Mouse (Mus musculus): ENCODE data around the gene H2afz. TPM values are rescaled to one million over a fixed set of nuclear protein-coding genes. Genes with fewer than 3 reads are reported as not detected.
A peak's percentile ranks its signal among the peaks of the same experiment; 100 is the strongest.

Gene H2afz
- polyA plus RNA-seq (2012; rRNA removed), result 329 and 401 TPM in 2 replicates

GRCm38 (mm10) chr3:137864124-137864987 is at the start of gene H2afz:
Gene H2afz, plus strand, starts transcription at chr3:137864487.
- TF ChIP-seq POLR2A (IDR thresholded peaks at IDR 0.05; ENCODE audit: low read depth, low read length), result peak; percentile 91
- TF ChIP-seq CTCF (IDR thresholded peaks at IDR 0.05; ENCODE audit: extremely low read depth, insufficient read length, insufficient replicate concordance, low read depth, low read length), result no peak
- Histone ChIP-seq H3K4me3 (ENCODE audit: low read depth, low read length) (peak within 1 kb of the TSS; percentile 71), H3K27ac (ENCODE audit: insufficient read depth, low read depth, low read length) (peak within 1 kb of the TSS; percentile 82), H3K36me3 (ENCODE audit: control insufficient read depth, insufficient read depth, low read length) (peaks cover 2% of the 10 kb centered on the region; the same call in 1 of the 2 replicates), H3K4me1 (ENCODE audit: control insufficient read depth, insufficient read depth, insufficient read length, low read length) (no peaks in the 10 kb centered on the region; the same call in 1 of the 2 replicates), H3K27me3 (ENCODE audit: control insufficient read depth, insufficient read depth, low read length) (no peaks in the 10 kb centered on the region)
- 2% methylated on average over 85 of the region's 115 CpGs for WGBS

DNA sequence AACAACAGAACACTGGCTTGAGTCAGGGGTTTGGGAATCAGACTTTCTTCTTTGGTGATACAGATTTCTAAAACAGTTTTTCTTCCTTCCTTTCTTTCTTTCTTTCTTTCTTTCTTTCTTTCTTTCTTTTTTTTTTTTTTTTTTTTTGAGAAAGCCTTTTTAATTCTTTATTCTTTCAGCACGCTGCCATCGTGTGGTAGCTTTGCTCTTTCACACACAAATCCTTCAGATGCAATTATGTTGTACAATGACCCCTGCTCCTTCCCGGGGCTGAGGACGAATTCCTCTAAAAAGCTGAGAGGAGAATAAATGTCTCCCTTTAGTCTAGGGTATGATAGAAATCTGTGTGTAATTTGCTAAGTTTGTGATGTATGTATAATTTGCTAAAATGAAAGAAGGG is 45.6 kb upstream of the H2afz start:
- WGBS, result 27% methylated on average over 4 of the region's 4 CpGs
- H3K27ac ChIP-seq (ENCODE audit: insufficient read depth, low read depth, low read length), result no peak overlapping the region
- no peak overlapping the region for H3K4me3 ChIP-seq (ENCODE audit: low read depth, low read length)
- no peaks in the 10 kb centered on the region for H3K36me3 ChIP-seq (ENCODE audit: control insufficient read depth, insufficient read depth, low read length)
- no peaks in the 10 kb centered on the region for H3K4me1 ChIP-seq (ENCODE audit: control insufficient read depth, insufficient read depth, insufficient read length, low read length)
- TF ChIP-seq POLR2A (IDR thresholded peaks at IDR 0.05; ENCODE audit: low read depth, low read length), result no peak
- TF ChIP-seq CTCF (IDR thresholded peaks at IDR 0.05; ENCODE audit: extremely low read depth, insufficient read length, insufficient replicate concordance, low read depth, low read length), result no peak
- no peaks in the 10 kb centered on the region for H3K27me3 ChIP-seq (ENCODE audit: control insufficient read depth, insufficient read depth, low read length)

GRCm38 (mm10) chr3:137820688-137821467 is 43.4 kb upstream of the H2afz start:
- no peaks in the 10 kb centered on the region for H3K27me3 ChIP-seq (ENCODE audit: control insufficient read depth, insufficient read depth, low read length)
- 73% methylated on average over 6 of the region's 6 CpGs for WGBS
- no peak overlapping the region for H3K4me3 ChIP-seq (ENCODE audit: low read depth, low read length)
- H3K27ac ChIP-seq (ENCODE audit: insufficient read depth, low read depth, low read length), result no peak overlapping the region
- TF ChIP-seq POLR2A (IDR thresholded peaks at IDR 0.05; ENCODE audit: low read depth, low read length) (no peak), CTCF (IDR thresholded peaks at IDR 0.05; ENCODE audit: extremely low read depth, insufficient read length, insufficient replicate concordance, low read depth, low read length) (no peak)
- H3K4me1 ChIP-seq (ENCODE audit: control insufficient read depth, insufficient read depth, insufficient read length, low read length), result no peaks in the 10 kb centered on the region
- no peaks in the 10 kb centered on the region for H3K36me3 ChIP-seq (ENCODE audit: control insufficient read depth, insufficient read depth, low read length)

DNA sequence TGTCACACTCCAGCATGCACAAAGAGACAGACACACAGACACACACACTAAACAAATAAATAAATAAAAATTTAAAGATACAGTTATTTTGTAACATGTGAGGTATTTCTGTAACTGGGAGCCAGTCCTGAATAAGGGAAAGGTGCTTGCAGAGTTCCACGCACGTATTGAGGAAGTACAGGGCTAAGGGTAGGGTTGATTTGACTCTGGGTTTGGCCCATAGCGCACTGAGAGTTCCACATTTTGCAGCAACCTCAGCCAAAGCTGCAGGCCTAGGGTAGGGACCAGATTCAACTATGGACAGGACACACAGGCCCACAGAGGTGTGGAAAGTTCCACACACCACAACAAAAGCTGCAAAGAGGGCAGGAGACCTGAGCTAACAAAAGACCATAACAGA is 41.0 kb upstream of the H2afz start:
- H3K36me3 ChIP-seq (ENCODE audit: control insufficient read depth, insufficient read depth, low read length), result no peaks in the 10 kb centered on the region
- no peak overlapping the region for H3K4me3 ChIP-seq (ENCODE audit: low read depth, low read length)
- no peaks in the 10 kb centered on the region for H3K4me1 ChIP-seq (ENCODE audit: control insufficient read depth, insufficient read depth, insufficient read length, low read length)
- no peak for TF ChIP-seq CTCF (IDR thresholded peaks at IDR 0.05; ENCODE audit: extremely low read depth, insufficient read length, insufficient replicate concordance, low read depth, low read length)
- TF ChIP-seq POLR2A (IDR thresholded peaks at IDR 0.05; ENCODE audit: low read depth, low read length), result no peak
- no peaks in the 10 kb centered on the region for H3K27me3 ChIP-seq (ENCODE audit: control insufficient read depth, insufficient read depth, low read length)
- WGBS, result 86% methylated on average over 3 of the region's 3 CpGs
- no peak overlapping the region for H3K27ac ChIP-seq (ENCODE audit: insufficient read depth, low read depth, low read length)

GRCm38 (mm10) chr3:137827678-137828077 is 36.6 kb upstream of the H2afz start:
- Histone ChIP-seq H3K4me1 (ENCODE audit: control insufficient read depth, insufficient read depth, insufficient read length, low read length) (peaks cover under 1% of the 10 kb centered on the region; the same call in 1 of the 2 replicates), H3K27ac (ENCODE audit: insufficient read depth, low read depth, low read length) (peak overlapping the region; percentile 27; the same call in 1 of the 2 replicates), H3K36me3 (ENCODE audit: control insufficient read depth, insufficient read depth, low read length) (no peaks in the 10 kb centered on the region), H3K27me3 (ENCODE audit: control insufficient read depth, insufficient read depth, low read length) (no peaks in the 10 kb centered on the region), H3K4me3 (ENCODE audit: low read depth, low read length) (no peak overlapping the region)
- 43% methylated on average over 11 of the region's 11 CpGs for WGBS
- TF ChIP-seq CTCF (IDR thresholded peaks at IDR 0.05; ENCODE audit: extremely low read depth, insufficient read length, insufficient replicate concordance, low read depth, low read length), result no peak
- TF ChIP-seq POLR2A (IDR thresholded peaks at IDR 0.05; ENCODE audit: low read depth, low read length), result no peak

DNA sequence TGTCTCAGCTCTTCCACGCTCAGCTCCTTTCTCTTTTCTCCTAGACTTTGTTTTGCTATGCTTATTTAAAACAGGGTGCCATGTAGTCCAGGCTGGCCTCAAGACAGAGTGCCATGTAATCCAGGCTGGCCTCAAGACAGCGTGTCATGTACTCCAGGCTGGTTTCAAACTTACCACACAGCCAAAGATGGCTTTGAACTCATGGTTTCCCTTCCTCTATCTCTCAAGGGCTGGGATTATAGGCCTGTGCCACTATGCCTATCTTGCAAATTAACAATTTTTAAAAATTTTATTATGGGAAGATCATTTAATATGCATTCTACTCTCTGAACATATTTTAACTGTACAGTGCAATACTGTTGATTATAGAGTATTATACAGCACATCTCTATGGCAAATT is 33.1 kb upstream of the H2afz start:
- no peak overlapping the region for H3K4me3 ChIP-seq (ENCODE audit: low read depth, low read length)
- 90% methylated on average over 2 of the region's 2 CpGs for WGBS
- H3K36me3 ChIP-seq (ENCODE audit: control insufficient read depth, insufficient read depth, low read length), result no peaks in the 10 kb centered on the region
- TF ChIP-seq POLR2A (IDR thresholded peaks at IDR 0.05; ENCODE audit: low read depth, low read length) (no peak), CTCF (IDR thresholded peaks at IDR 0.05; ENCODE audit: extremely low read depth, insufficient read length, insufficient replicate concordance, low read depth, low read length) (no peak)
- peaks cover 11% of the 10 kb centered on the region; the same call in 1 of the 2 replicates for H3K4me1 ChIP-seq (ENCODE audit: control insufficient read depth, insufficient read depth, insufficient read length, low read length)
- H3K27ac ChIP-seq (ENCODE audit: insufficient read depth, low read depth, low read length), result no peak overlapping the region
- no peaks in the 10 kb centered on the region for H3K27me3 ChIP-seq (ENCODE audit: control insufficient read depth, insufficient read depth, low read length)

DNA sequence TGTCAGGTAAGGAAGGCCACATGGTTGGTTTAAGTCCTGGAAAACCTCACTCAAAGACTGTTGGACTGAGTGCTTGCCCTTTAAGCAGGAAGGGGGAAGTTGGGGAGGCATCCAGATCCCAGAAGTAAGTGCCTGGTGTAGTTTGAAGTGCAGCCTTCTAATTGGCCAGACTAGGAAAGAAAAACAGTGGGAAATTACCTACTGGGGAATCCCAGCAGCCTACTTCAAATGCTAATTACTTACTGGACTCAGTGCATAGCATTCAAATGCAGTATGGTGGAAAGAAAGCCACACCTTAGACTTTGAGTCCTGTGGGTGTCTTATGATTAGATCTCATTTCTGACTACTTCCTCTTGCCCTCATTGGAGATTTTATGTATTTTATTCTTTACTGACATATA is 31.2 kb upstream of the H2afz start:
- no peak for TF ChIP-seq CTCF (IDR thresholded peaks at IDR 0.05; ENCODE audit: extremely low read depth, insufficient read length, insufficient replicate concordance, low read depth, low read length)
- no peak for TF ChIP-seq POLR2A (IDR thresholded peaks at IDR 0.05; ENCODE audit: low read depth, low read length)
- no peaks in the 10 kb centered on the region for H3K27me3 ChIP-seq (ENCODE audit: control insufficient read depth, insufficient read depth, low read length)
- H3K27ac ChIP-seq (ENCODE audit: insufficient read depth, low read depth, low read length), result peak overlapping the region; percentile 66
- no peak overlapping the region for H3K4me3 ChIP-seq (ENCODE audit: low read depth, low read length)
- H3K36me3 ChIP-seq (ENCODE audit: control insufficient read depth, insufficient read depth, low read length), result no peaks in the 10 kb centered on the region
- H3K4me1 ChIP-seq (ENCODE audit: control insufficient read depth, insufficient read depth, insufficient read length, low read length), result peaks cover 11% of the 10 kb centered on the region; the same call in 1 of the 2 replicates
